Mouse (Mus musculus) embryo, embryonic 10.5 days (tissue): ENCODE data around the gene Rnf4.

Experiments
- DNase-seq: peaks from one replicate; pipeline ENCODE4 v3.0.0-alpha.2; 2015; ENCODE audit warnings: low spot score

Gene Rnf4

GRCm38 (mm10) chr5:34336097-34336774, at the start of gene Rnf4:
Gene Rnf4 (plus strand): TSS chr5:34336289.
- DNase-seq = peak; percentile 99

GRCm38 (mm10) chr5:34286516-34286915, 49.6 kb upstream of the Rnf4 start:
- peak; percentile 35 for DNase-seq

GRCm38 (mm10) chr5:34287001-34287837, 48.9 kb upstream of the Rnf4 start:
- peak; percentile 65 for DNase-seq

GRCm38 (mm10) chr5:34287838-34288145, 48.3 kb upstream of the Rnf4 start:
- no peak for DNase-seq

- peak; percentile 89 for DNase-seq
Measured at GRCm38 (mm10) chr5:34288154-34288716, 47.9 kb upstream of the Rnf4 start, which contains the start of the genes Zfyve28 and Cfap99. Gene Zfyve28 (minus strand): TSS chr5:34288449. Gene Cfap99 (plus strand): TSS chr5:34288600.

- DNase-seq = no peak
Measured at GRCm38 (mm10) chr5:34289286-34289685, 46.8 kb upstream of the Rnf4 start.

GRCm38 (mm10) chr5:34293363-34293762, 42.7 kb upstream of the Rnf4 start:
- no peak for DNase-seq

GRCm38 (mm10) chr5:34294696-34295095, 41.4 kb upstream of the Rnf4 start:
- no peak for DNase-seq

GRCm38 (mm10) chr5:34295141-34295540, 40.9 kb upstream of the Rnf4 start:
- DNase-seq = no peak

- no peak for DNase-seq
Measured at GRCm38 (mm10) chr5:34298061-34298460, 38.0 kb upstream of the Rnf4 start.

- DNase-seq = no peak
Measured at GRCm38 (mm10) chr5:34298937-34299535, 37.1 kb upstream of the Rnf4 start.

GRCm38 (mm10) chr5:34302377-34302776, 33.7 kb upstream of the Rnf4 start:
- DNase-seq = no peak

GRCm38 (mm10) chr5:34309016-34309415, 27.1 kb upstream of the Rnf4 start:
- DNase-seq = no peak

- no peak for DNase-seq
Measured at GRCm38 (mm10) chr5:34319491-34320034, 16.5 kb upstream of the Rnf4 start.

GRCm38 (mm10) chr5:34321236-34321635, 14.9 kb upstream of the Rnf4 start:
- no peak for DNase-seq

- no peak for DNase-seq
Measured at GRCm38 (mm10) chr5:34325286-34325685, 10.8 kb upstream of the Rnf4 start.

- peak; percentile 28 for DNase-seq
Measured at GRCm38 (mm10) chr5:34326249-34326691, 9.8 kb upstream of the Rnf4 start.

- peak; percentile 58 for DNase-seq
Measured at GRCm38 (mm10) chr5:34326875-34327576, 9.1 kb upstream of the Rnf4 start.

GRCm38 (mm10) chr5:34330136-34330535, 6.0 kb upstream of the Rnf4 start:
- no peak for DNase-seq

- DNase-seq = no peak
Measured at GRCm38 (mm10) chr5:34334081-34334480, 2.0 kb upstream of the Rnf4 start.

GRCm38 (mm10) chr5:34335539-34336096, 471 bp upstream of the Rnf4 start:
- peak; percentile 55 for DNase-seq
